Mouse (Mus musculus): Measurements from ENCODE around the gene 1700001C02Rik. TPM values are rescaled to one million over a fixed set of nuclear protein-coding genes. Genes with fewer than 3 reads are reported as not detected.

1700001C02Rik gene
- polyA plus RNA-seq, 1 experiment, result not detected

GRCm38 (mm10) chr5:30466315-30466714 is 468 bp downstream of the 1700001C02Rik start:
- Histone ChIP-seq H3K36me3 (ENCODE audit: control insufficient read depth, insufficient read depth, low read length, poor library complexity, severe bottlenecking) (no peaks in the 10 kb centered on the region), H3K4me3 (ENCODE audit: low read depth, low read length) (peak overlapping the region; percentile 21; the same call in 1 of the 2 replicates), H3K9ac (ENCODE audit: low read depth, poor library complexity, severe bottlenecking) (no peak overlapping the region), H3K27ac (ENCODE audit: insufficient read depth, low read length) (no peak overlapping the region), H3K9me3 (replicated peaks; ENCODE audit: control insufficient read depth, insufficient read depth, low read length, poor library complexity, severe bottlenecking) (no peaks in the 10 kb centered on the region), H3K27me3 (ENCODE audit: control insufficient read depth, insufficient read depth, low read length, poor library complexity, severe bottlenecking) (no peaks in the 10 kb centered on the region), H3K4me1 (ENCODE audit: control insufficient read depth, insufficient read depth, low read length) (no peaks in the 10 kb centered on the region)
- TF ChIP-seq POLR2A (IDR thresholded peaks at IDR 0.05; ENCODE audit: insufficient read depth, low read length) (no peak), EP300 (IDR thresholded peaks at IDR 0.05; ENCODE audit: insufficient read depth, low read depth, low read length) (no peak), CTCF (IDR thresholded peaks at IDR 0.05; ENCODE audit: low read depth, low read length) (no peak)

DNA sequence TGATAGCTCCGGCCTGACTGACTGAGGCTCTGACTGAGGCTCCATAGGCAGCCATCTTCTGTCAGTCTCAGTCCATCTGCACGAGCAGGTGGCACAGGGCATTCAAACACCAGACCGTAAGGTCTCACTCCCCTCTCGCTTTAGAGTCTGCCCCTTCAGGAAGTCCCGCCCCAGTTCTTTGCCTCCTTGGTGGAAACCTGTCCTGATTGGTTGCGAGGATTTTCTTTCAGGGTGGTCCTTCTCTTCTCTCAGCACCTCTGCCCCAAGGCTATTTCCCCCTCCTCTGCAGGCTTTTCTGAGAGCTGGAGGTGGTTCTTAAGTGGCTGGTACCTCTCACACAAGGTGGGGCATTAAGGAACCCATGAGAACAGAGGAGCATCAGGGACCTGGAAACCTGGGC is 4.6 kb downstream of the 1700001C02Rik start:
- H3K9ac ChIP-seq (ENCODE audit: low read depth, poor library complexity, severe bottlenecking), result no peak overlapping the region
- no peak for TF ChIP-seq EP300 (IDR thresholded peaks at IDR 0.05; ENCODE audit: insufficient read depth, low read depth, low read length)
- peak overlapping the region; percentile 17; the same call in 1 of the 2 replicates for H3K4me3 ChIP-seq (ENCODE audit: low read depth, low read length)
- no peaks in the 10 kb centered on the region for H3K27me3 ChIP-seq (ENCODE audit: control insufficient read depth, insufficient read depth, low read length, poor library complexity, severe bottlenecking)
- H3K9me3 ChIP-seq (replicated peaks; ENCODE audit: control insufficient read depth, insufficient read depth, low read length, poor library complexity, severe bottlenecking), result no peaks in the 10 kb centered on the region
- no peaks in the 10 kb centered on the region for H3K4me1 ChIP-seq (ENCODE audit: control insufficient read depth, insufficient read depth, low read length)
- no peaks in the 10 kb centered on the region for H3K36me3 ChIP-seq (ENCODE audit: control insufficient read depth, insufficient read depth, low read length, poor library complexity, severe bottlenecking)
- no peak overlapping the region for H3K27ac ChIP-seq (ENCODE audit: insufficient read depth, low read length)

DNA sequence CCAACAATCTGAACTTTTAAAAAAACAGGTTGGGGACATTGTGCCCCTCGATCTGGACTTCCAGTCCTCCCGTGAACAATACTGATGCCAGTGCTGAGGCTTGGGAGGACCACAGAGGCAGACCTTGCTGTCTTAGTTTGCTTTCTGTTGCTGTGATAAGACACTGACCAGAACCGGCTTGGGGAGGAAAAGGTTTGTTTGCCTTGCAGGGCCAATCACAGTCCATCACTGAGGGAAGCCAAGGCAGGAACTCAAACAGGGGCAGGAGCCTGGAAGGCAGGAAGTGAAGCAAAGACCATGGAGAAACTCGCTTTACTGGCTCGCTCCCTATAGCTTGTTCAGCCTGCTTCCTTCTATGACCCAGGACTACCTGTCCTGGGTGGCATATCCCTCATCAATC is 6.3 kb downstream of the 1700001C02Rik start:
- Histone ChIP-seq H3K9me3 (replicated peaks; ENCODE audit: control insufficient read depth, insufficient read depth, low read length, poor library complexity, severe bottlenecking) (no peaks in the 10 kb centered on the region), H3K27ac (ENCODE audit: insufficient read depth, low read length) (no peak overlapping the region), H3K36me3 (ENCODE audit: control insufficient read depth, insufficient read depth, low read length, poor library complexity, severe bottlenecking) (no peaks in the 10 kb centered on the region), H3K4me1 (ENCODE audit: control insufficient read depth, insufficient read depth, low read length) (no peaks in the 10 kb centered on the region), H3K27me3 (ENCODE audit: control insufficient read depth, insufficient read depth, low read length, poor library complexity, severe bottlenecking) (no peaks in the 10 kb centered on the region), H3K9ac (ENCODE audit: low read depth, poor library complexity, severe bottlenecking) (no peak overlapping the region), H3K4me3 (ENCODE audit: low read depth, low read length) (no peak overlapping the region)
- TF ChIP-seq CTCF (IDR thresholded peaks at IDR 0.05; ENCODE audit: low read depth, low read length) (no peak), EP300 (IDR thresholded peaks at IDR 0.05; ENCODE audit: insufficient read depth, low read depth, low read length) (no peak), POLR2A (IDR thresholded peaks at IDR 0.05; ENCODE audit: insufficient read depth, low read length) (no peak)

DNA sequence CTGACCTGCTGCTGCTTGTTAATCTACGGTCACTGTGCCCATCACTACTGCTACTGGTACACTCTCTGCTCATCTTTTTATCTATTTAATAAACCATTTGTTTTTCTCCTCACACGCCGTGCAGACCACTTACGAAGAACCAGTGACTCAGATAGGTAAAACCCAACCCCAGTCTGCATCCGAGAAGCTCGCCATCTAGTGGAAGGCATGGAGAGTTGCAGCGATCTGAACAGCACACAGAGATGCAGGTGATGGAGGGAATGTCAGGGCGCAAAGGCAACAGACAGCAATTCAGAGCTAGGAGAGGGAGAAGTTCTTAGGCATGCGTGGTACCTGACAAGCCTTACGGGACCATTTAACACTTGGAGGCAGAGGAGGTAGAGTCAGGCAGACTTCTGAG is 10.7 kb downstream of the 1700001C02Rik start:
- Histone ChIP-seq H3K9me3 (replicated peaks; ENCODE audit: control insufficient read depth, insufficient read depth, low read length, poor library complexity, severe bottlenecking) (no peaks in the 10 kb centered on the region), H3K4me3 (ENCODE audit: low read depth, low read length) (no peak overlapping the region), H3K9ac (ENCODE audit: low read depth, poor library complexity, severe bottlenecking) (no peak overlapping the region)

DNA sequence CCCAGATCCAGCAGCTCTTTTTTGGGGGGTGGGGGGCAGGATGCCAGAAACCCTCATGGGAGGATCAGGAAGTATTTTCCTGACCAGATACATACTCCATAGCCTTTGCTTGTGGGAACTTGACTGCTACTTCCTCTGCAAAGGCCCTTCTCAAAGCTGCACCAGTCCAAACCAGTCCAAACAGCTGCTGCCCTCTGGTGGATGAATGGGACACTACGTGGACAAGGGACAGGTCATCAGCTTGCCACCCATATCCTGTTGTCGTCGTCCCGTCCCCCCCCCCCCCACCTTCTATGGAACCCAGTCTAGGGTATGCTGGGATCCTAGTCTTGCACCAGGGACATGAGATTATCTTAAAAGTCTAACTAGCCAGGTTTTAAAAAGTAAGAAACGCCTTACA is 16.5 kb downstream of the 1700001C02Rik start:
- TF ChIP-seq CTCF (IDR thresholded peaks at IDR 0.05; ENCODE audit: low read depth, low read length), result peak; percentile 86
- TF ChIP-seq POLR2A (IDR thresholded peaks at IDR 0.05; ENCODE audit: insufficient read depth, low read length), result no peak
- TF ChIP-seq EP300 (IDR thresholded peaks at IDR 0.05; ENCODE audit: insufficient read depth, low read depth, low read length), result no peak
- Histone ChIP-seq H3K9ac (ENCODE audit: low read depth, poor library complexity, severe bottlenecking) (no peak overlapping the region), H3K4me3 (ENCODE audit: low read depth, low read length) (no peak overlapping the region), H3K36me3 (ENCODE audit: control insufficient read depth, insufficient read depth, low read length, poor library complexity, severe bottlenecking) (no peaks in the 10 kb centered on the region), H3K9me3 (replicated peaks; ENCODE audit: control insufficient read depth, insufficient read depth, low read length, poor library complexity, severe bottlenecking) (no peaks in the 10 kb centered on the region), H3K27ac (ENCODE audit: insufficient read depth, low read length) (no peak overlapping the region), H3K27me3 (ENCODE audit: control insufficient read depth, insufficient read depth, low read length, poor library complexity, severe bottlenecking) (no peaks in the 10 kb centered on the region), H3K4me1 (ENCODE audit: control insufficient read depth, insufficient read depth, low read length) (no peaks in the 10 kb centered on the region)

More for the DNA sequence above, 10.7 kb downstream of the 1700001C02Rik start:
- Histone ChIP-seq H3K36me3 (ENCODE audit: control insufficient read depth, insufficient read depth, low read length, poor library complexity, severe bottlenecking) (no peaks in the 10 kb centered on the region), H3K27me3 (ENCODE audit: control insufficient read depth, insufficient read depth, low read length, poor library complexity, severe bottlenecking) (no peaks in the 10 kb centered on the region), H3K27ac (ENCODE audit: insufficient read depth, low read length) (no peak overlapping the region), H3K4me1 (ENCODE audit: control insufficient read depth, insufficient read depth, low read length) (no peaks in the 10 kb centered on the region)
- TF ChIP-seq POLR2A (IDR thresholded peaks at IDR 0.05; ENCODE audit: insufficient read depth, low read length), result no peak
- 0 out of 2 replicates have a peak, but pooled peaks have one; percentile 13 for TF ChIP-seq EP300 (IDR thresholded peaks at IDR 0.05; ENCODE audit: insufficient read depth, low read depth, low read length)
- TF ChIP-seq CTCF (IDR thresholded peaks at IDR 0.05; ENCODE audit: low read depth, low read length), result peak; percentile 96

DNA sequence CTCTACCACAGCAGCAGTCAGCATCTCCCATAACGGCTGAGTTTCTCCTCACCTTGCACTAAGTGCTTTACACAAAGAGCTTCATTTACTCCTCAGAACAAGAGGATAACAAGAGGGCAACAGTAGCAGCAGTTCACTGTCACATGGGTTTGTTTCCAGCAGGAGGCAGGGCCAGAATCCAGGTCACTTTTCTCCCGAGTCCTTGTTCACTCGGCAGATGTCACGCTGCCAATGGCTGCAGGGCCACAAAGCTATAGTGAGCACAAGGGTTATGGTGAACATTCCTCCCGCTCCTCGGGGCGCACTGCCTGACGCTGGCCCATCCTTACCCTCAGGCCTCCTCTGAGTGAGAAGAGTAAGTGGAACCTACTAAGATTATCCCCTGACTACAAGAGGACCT is 17.7 kb downstream of the 1700001C02Rik start:
- Histone ChIP-seq H3K4me1 (ENCODE audit: control insufficient read depth, insufficient read depth, low read length) (no peaks in the 10 kb centered on the region), H3K27me3 (ENCODE audit: control insufficient read depth, insufficient read depth, low read length, poor library complexity, severe bottlenecking) (no peaks in the 10 kb centered on the region), H3K9ac (ENCODE audit: low read depth, poor library complexity, severe bottlenecking) (no peak overlapping the region), H3K4me3 (ENCODE audit: low read depth, low read length) (no peak overlapping the region), H3K36me3 (ENCODE audit: control insufficient read depth, insufficient read depth, low read length, poor library complexity, severe bottlenecking) (no peaks in the 10 kb centered on the region), H3K9me3 (replicated peaks; ENCODE audit: control insufficient read depth, insufficient read depth, low read length, poor library complexity, severe bottlenecking) (no peaks in the 10 kb centered on the region), H3K27ac (ENCODE audit: insufficient read depth, low read length) (no peak overlapping the region)
- TF ChIP-seq POLR2A (IDR thresholded peaks at IDR 0.05; ENCODE audit: insufficient read depth, low read length), result no peak
- no peak for TF ChIP-seq EP300 (IDR thresholded peaks at IDR 0.05; ENCODE audit: insufficient read depth, low read depth, low read length)
- TF ChIP-seq CTCF (IDR thresholded peaks at IDR 0.05; ENCODE audit: low read depth, low read length), result no peak

All from ES-Bruce4 (cell line).